Mouse (Mus musculus) lung, postnatal 0 days (tissue): Measurements from ENCODE around the gene Ltbr. TPM values are rescaled to one million over a fixed set of nuclear protein-coding genes. Genes with fewer than 3 reads are reported as not detected.

Experiments
- ATAC-seq: fragments of 200-750 bp; cut with Nextera tagmentation; 2 replicates; pipeline ENCODE4 v1.8.0; 2017; ENCODE audit warnings: moderate library complexity
- DNase-seq: peaks from one replicate; pipeline ENCODE4 v3.0.0-alpha.2; 2016; ENCODE audit warnings: low spot score
- H3K27ac ChIP-seq: fragments of 300-500 bp; sonication (generic); 2 replicates; pipeline ENCODE4 v1.5.1; 2014; ENCODE audit warnings: antibody characterized with exemption, mild to moderate bottlenecking, low read length, mixed read lengths
- H3K27me3 ChIP-seq: fragments of 300-500 bp; sonication (generic); replicated peaks from 2 replicates; pipeline ENCODE4 v1.6.1; 2014; ENCODE audit warnings: low read length, mixed read lengths; ENCODE audit not compliant: insufficient read depth
- H3K36me3 ChIP-seq: fragments of 300-500 bp; sonication (generic); 2 replicates; pipeline ENCODE4 v1.6.1; 2014; ENCODE audit warnings: low read length, mixed read lengths; ENCODE audit not compliant: insufficient read depth
- H3K4me1 ChIP-seq: fragments of 300-500 bp; sonication (generic); 2 replicates; pipeline ENCODE4 v1.6.1; 2014; ENCODE audit warnings: antibody characterized with exemption, low read depth, low read length, mixed read lengths; ENCODE audit not compliant: insufficient read depth
- H3K4me2 ChIP-seq: fragments of 300-500 bp; sonication (generic); replicated peaks from 2 replicates; pipeline ENCODE4 v1.6.1; 2014; ENCODE audit warnings: low read depth, mild to moderate bottlenecking, low read length, moderate library complexity, mixed read lengths
- H3K4me3 ChIP-seq: fragments of 300-500 bp; sonication (generic); 2 replicates; pipeline ENCODE4 v1.5.1; 2014; ENCODE audit warnings: low read depth, low read length
- H3K9ac ChIP-seq: fragments of 300-500 bp; sonication (generic); replicated peaks from 2 replicates; pipeline ENCODE4 v1.6.1; 2014; ENCODE audit warnings: low read depth, mild to moderate bottlenecking
- H3K9me3 ChIP-seq: fragments of 300-500 bp; sonication (generic); 2 replicates; pipeline ENCODE4 v1.6.1; 2016; ENCODE audit warnings: low read length, mixed read lengths
- CTCF ChIP-seq: IDR thresholded peaks from 2 replicates; pipeline ENCODE4 v1.5.1; 2016; ENCODE audit warnings: antibody characterized with exemption, mild to moderate bottlenecking
- EP300 ChIP-seq: IDR thresholded peaks from 2 replicates; pipeline ENCODE4 v1.6.1; 2016; ENCODE audit warnings: antibody characterized with exemption, mild to moderate bottlenecking, control low read depth
- WGBS: fragments of 180-500 bp; shearing (Covaris S2); extraction: QIAGEN DNeasy Blood & Tissue Kit; methylation state at CpG from one replicate; pipeline ENCODE4 v1.1.7; 2014; 5-methylcytosine and 5-hydroxymethylcytosine counted together
- polyA plus RNA-seq: library from polyadenylated mRNA; unstranded; fragments of >200 nt; fragmentation: Nextera tagmentation; extraction: Ambion mirVana; gene quantifications from 2 replicates; pipeline ENCODE4 v1.2.1, GENCODE M21; 2015

Ltbr gene
- polyA plus RNA-seq, 1 experiment from 2014 or later: 100 TPM

- peaks cover 37% of the 10 kb centered on the region for H3K4me1 ChIP-seq
- DNase-seq (peak; percentile 74), ATAC-seq (no peak; the same call in 1 of the 2 replicates)
Observed at GRCm38 (mm10) chr6:125348721-125349574, 35.3 kb upstream of the Ltbr start, which contains the start of gene Tnfrsf1a. Gene Tnfrsf1a (plus strand): TSS chr6:125349362.

DNA sequence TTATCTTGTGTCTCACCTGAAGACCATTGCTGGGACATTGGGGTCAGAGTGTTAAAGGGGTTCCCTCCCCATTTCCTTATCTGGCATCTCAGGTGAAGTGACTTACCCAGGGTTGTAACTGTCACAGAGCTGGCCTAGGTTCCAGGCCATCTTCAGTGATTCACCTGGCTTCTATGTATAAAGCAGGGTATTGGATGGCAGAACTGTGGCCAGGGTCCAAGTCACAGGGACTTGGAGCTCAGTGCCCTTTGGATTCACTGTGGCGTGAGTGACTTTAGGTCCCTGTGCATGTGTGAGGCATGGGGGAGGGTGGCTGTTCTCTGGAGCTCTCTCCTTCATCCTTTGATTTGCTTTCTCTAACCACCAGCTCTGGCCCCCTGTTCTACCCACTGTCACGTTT is 32.3 kb upstream of the Ltbr start:
- Histone ChIP-seq H3K9me3 (no peaks in the 10 kb centered on the region), H3K4me2 (no peak overlapping the region), H3K9ac (no peak overlapping the region), H3K4me1 (peaks cover 30% of the 10 kb centered on the region; the same call in 1 of the 2 replicates), H3K27me3 (no peaks in the 10 kb centered on the region), H3K36me3 (no peaks in the 10 kb centered on the region; the same call in 1 of the 2 replicates), H3K4me3 (no peak overlapping the region), H3K27ac (peak overlapping the region; percentile 28; the same call in 1 of the 2 replicates)
- DNase-seq (no peak), ATAC-seq (no peak)
- 77% methylated on average over 2 of the region's 2 CpGs for WGBS
- TF ChIP-seq EP300 (no peak), CTCF (no peak)

More at GRCm38 (mm10) chr6:125348721-125349574, 35.3 kb upstream of the Ltbr start, which contains the start of gene Tnfrsf1a:
- Histone ChIP-seq H3K4me3 (peak within 1 kb of the TSS; percentile 73), H3K4me2 (peak within 1 kb of the TSS; percentile 79), H3K9me3 (no peaks in the 10 kb centered on the region), H3K9ac (peak within 1 kb of the TSS; percentile 91), H3K27ac (peak within 1 kb of the TSS; percentile 95), H3K36me3 (no peaks in the 10 kb centered on the region; the same call in 1 of the 2 replicates), H3K27me3 (no peaks in the 10 kb centered on the region)
- WGBS: 8% methylated on average over 22 of the region's 22 CpGs
- TF ChIP-seq EP300 (no peak), CTCF (no peak)

GRCm38 (mm10) chr6:125345625-125346024 is 31.9 kb upstream of the Ltbr start:
- no peak overlapping the region for H3K4me2 ChIP-seq
- H3K4me3 ChIP-seq: no peak overlapping the region
- H3K27ac ChIP-seq: no peak overlapping the region; the same call in 1 of the 2 replicates
- no peaks in the 10 kb centered on the region for H3K9me3 ChIP-seq
- TF ChIP-seq EP300: no peak
- no peak for TF ChIP-seq CTCF
- no peak for ATAC-seq
- no peak overlapping the region for H3K9ac ChIP-seq
- no peaks in the 10 kb centered on the region; the same call in 1 of the 2 replicates for H3K36me3 ChIP-seq
- no peaks in the 10 kb centered on the region for H3K27me3 ChIP-seq
- WGBS: 53% methylated on average over 1 of the region's 1 CpGs
- H3K4me1 ChIP-seq: peaks cover 28% of the 10 kb centered on the region; the same call in 1 of the 2 replicates
- peak; percentile 57 for DNase-seq

- ATAC-seq (no peak), DNase-seq (no peak)
- H3K27me3 ChIP-seq: no peaks in the 10 kb centered on the region
- no peak overlapping the region for H3K4me3 ChIP-seq
- H3K4me2 ChIP-seq: no peak overlapping the region
- no peak overlapping the region for H3K9ac ChIP-seq
- H3K36me3 ChIP-seq: no peaks in the 10 kb centered on the region; the same call in 1 of the 2 replicates
- H3K9me3 ChIP-seq: no peaks in the 10 kb centered on the region
- TF ChIP-seq EP300 (no peak), CTCF (no peak)
- peaks cover 28% of the 10 kb centered on the region; the same call in 1 of the 2 replicates for H3K4me1 ChIP-seq
- 46% methylated on average over 4 of the region's 4 CpGs for WGBS
- no peak overlapping the region; the same call in 1 of the 2 replicates for H3K27ac ChIP-seq
Observed at GRCm38 (mm10) chr6:125344866-125345265, 31.2 kb upstream of the Ltbr start.

DNA sequence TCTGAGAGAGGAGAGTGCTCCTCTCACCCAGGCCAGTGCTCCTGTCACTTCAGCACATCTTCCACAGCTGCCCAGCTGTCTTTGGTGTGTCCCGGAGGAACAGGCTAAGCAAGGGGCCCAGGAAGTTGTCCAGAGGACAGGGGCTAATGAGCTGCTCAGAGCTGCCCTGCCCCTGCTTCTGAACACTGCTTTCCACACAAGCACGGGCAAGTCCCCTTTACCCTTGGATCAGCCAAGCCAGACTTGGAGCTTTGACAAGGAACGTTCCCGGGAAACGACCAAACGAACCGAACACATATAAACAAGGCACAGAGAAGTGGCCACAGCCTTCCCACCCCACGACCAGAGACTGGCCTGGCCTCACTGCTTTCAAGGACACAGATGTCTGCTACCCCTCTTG is 30.4 kb upstream of the Ltbr start:
- no peak overlapping the region for H3K4me2 ChIP-seq
- DNase-seq: peak; percentile 72
- H3K9me3 ChIP-seq: no peaks in the 10 kb centered on the region
- no peak overlapping the region for H3K4me3 ChIP-seq
- H3K4me1 ChIP-seq: peaks cover 28% of the 10 kb centered on the region; the same call in 1 of the 2 replicates
- 25% methylated on average over 8 of the region's 8 CpGs for WGBS
- no peaks in the 10 kb centered on the region; the same call in 1 of the 2 replicates for H3K36me3 ChIP-seq
- H3K27me3 ChIP-seq: no peaks in the 10 kb centered on the region
- no peak overlapping the region; the same call in 1 of the 2 replicates for H3K9ac ChIP-seq
- TF ChIP-seq EP300: no peak
- TF ChIP-seq CTCF: no peak
- H3K27ac ChIP-seq: peak overlapping the region; percentile 75
- ATAC-seq: peak; percentile 60

- Histone ChIP-seq H3K36me3 (no peaks in the 10 kb centered on the region; the same call in 1 of the 2 replicates), H3K4me2 (no peak overlapping the region), H3K4me3 (no peak overlapping the region), H3K4me1 (peaks cover 23% of the 10 kb centered on the region; the same call in 1 of the 2 replicates), H3K9ac (no peak overlapping the region), H3K9me3 (no peaks in the 10 kb centered on the region), H3K27me3 (no peaks in the 10 kb centered on the region), H3K27ac (0 out of 2 replicates have a peak overlapping the region, but pooled peaks have one; percentile 51)
- ATAC-seq (peak; percentile 2; the same call in 1 of the 2 replicates), DNase-seq (peak; percentile 59)
- TF ChIP-seq CTCF (no peak), EP300 (peak; percentile 17; the same call in 1 of the 2 replicates)
- 50% methylated on average over 3 of the region's 3 CpGs for WGBS
Observed at GRCm38 (mm10) chr6:125342198-125342597, 28.5 kb upstream of the Ltbr start.
